Comparison of ENCODE assay signal across 15 mouse cellular contexts in the genomic region with DNA sequence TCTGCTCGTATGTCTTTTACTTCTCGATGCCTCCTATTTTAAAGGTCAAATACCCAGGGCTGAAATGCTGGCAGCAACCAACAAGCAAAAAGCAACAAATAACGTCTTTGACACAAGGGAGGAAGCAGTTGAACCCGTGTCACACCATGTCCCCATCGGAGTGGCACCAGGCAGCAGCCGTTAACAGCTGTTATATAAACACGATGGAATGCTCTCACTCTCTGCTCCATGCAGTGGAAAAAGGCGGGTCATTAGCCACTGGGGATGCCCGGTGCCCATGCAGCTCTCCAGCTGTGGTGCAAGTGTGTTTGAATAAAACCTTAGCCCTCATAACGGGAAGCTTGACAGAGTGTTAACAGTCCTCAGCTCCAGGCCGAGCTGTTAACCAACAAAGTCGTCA.
DNase-seq lines count a peak whose midpoint lies in the region; ATAC-seq and TF ChIP-seq lines count a peak whose summit lies in the region.
"Had no signal": no experiment of that assay in that cellular context is flagged by ENCODE, and none has a peak within 500 bp of the region (broad histone marks: within the 10 kb centered on the region; RNA-seq: fewer than 3 reads in every experiment).

No protein-coding gene starts in this region.

- H3K36me3 ChIP-seq in hindbrain, postnatal 0 days (ENCODE audit: insufficient read depth, low read length), result no peaks in the 10 kb centered on the region
- H3K36me3 ChIP-seq in hindbrain, embryonic 10.5 days, result no peaks in the 10 kb centered on the region
- no peaks in the 10 kb centered on the region for H3K36me3 ChIP-seq in limb, embryonic 14.5 days (ENCODE audit: control insufficient read depth, insufficient read depth, low read length)
- no peaks in the 10 kb centered on the region for H3K36me3 ChIP-seq in forebrain, embryonic 15.5 days
- H3K36me3 ChIP-seq in hindbrain, embryonic 14.5 days (replicated peaks; ENCODE audit: control insufficient read depth, insufficient read depth), result no peaks in the 10 kb centered on the region
- H3K36me3 ChIP-seq: midbrain, embryonic 12.5 days had no signal

- no peaks in the 10 kb centered on the region for H3K9me3 ChIP-seq in hindbrain, postnatal 0 days (ENCODE audit: low read length)
- H3K9me3 ChIP-seq in hindbrain, embryonic 10.5 days, result no peaks in the 10 kb centered on the region
- H3K9me3 ChIP-seq in limb, embryonic 14.5 days (ENCODE audit: control insufficient read depth, low read length), result no peaks in the 10 kb centered on the region
- H3K9me3 ChIP-seq in forebrain, embryonic 15.5 days, result no peaks in the 10 kb centered on the region
- no peaks in the 10 kb centered on the region for H3K9me3 ChIP-seq in hindbrain, embryonic 14.5 days (ENCODE audit: control insufficient read depth, low read length)
- H3K9me3 ChIP-seq: midbrain, embryonic 12.5 days had no signal

- peaks cover 5% of the 10 kb centered on the region; the same call in 1 of the 2 replicates for H3K27me3 ChIP-seq in hindbrain, postnatal 0 days (ENCODE audit: insufficient read depth, low read length)
- H3K27me3 ChIP-seq in hindbrain, embryonic 10.5 days (ENCODE audit: insufficient read depth, poor library complexity, severe bottlenecking), result no peaks in the 10 kb centered on the region
- no peaks in the 10 kb centered on the region; the same call in 1 of the 2 replicates for H3K27me3 ChIP-seq in limb, embryonic 14.5 days (ENCODE audit: control insufficient read depth, insufficient read depth, low read length)
- no peaks in the 10 kb centered on the region for H3K27me3 ChIP-seq in forebrain, embryonic 15.5 days
- H3K27me3 ChIP-seq in hindbrain, embryonic 14.5 days (ENCODE audit: control insufficient read depth, insufficient read depth, low read length), result no peaks in the 10 kb centered on the region
- H3K27me3 ChIP-seq: midbrain, embryonic 12.5 days had no signal

- H3K4me3 ChIP-seq in hindbrain, postnatal 0 days (ENCODE audit: low read length), result no peak overlapping the region
- H3K4me3 ChIP-seq in hindbrain, embryonic 10.5 days, result no peak overlapping the region
- H3K4me3 ChIP-seq in limb, embryonic 14.5 days (replicated peaks; ENCODE audit: low read length), result no peak overlapping the region
- no peak overlapping the region for H3K4me3 ChIP-seq in forebrain, embryonic 15.5 days
- H3K4me3 ChIP-seq in hindbrain, embryonic 14.5 days (replicated peaks; ENCODE audit: low read length), result no peak overlapping the region
- H3K4me3 ChIP-seq: heart, adult 2 months; midbrain, embryonic 12.5 days had no signal

- peak; percentile 3 for DNase-seq in hindbrain, postnatal 0 days (ENCODE audit: low spot score)
- DNase-seq in hindbrain, embryonic 10.5 days (ENCODE audit: low spot score), result no peak
- DNase-seq in kidney, adult 9 months, result peak; percentile 45
- DNase-seq in limb, embryonic 14.5 days (ENCODE audit: low spot score), result peak; percentile 73
- DNase-seq in lung, postnatal 36 days, result peak; percentile 21
- DNase-seq in cerebellum, adult 18-20 months, result no peak
- no peak for DNase-seq in hindbrain, embryonic 14.5 days (ENCODE audit: low spot score)
- DNase-seq: adrenal gland, postnatal 10 days; heart, adult 2 months; heart, postnatal 10 days; thymus, postnatal 25 days had no signal

- 46% methylated on average over 12 of the region's 12 CpGs for WGBS in hindbrain, postnatal 0 days
- WGBS in hindbrain, embryonic 10.5 days, result 61% methylated on average over 12 of the region's 12 CpGs
- WGBS in limb, embryonic 14.5 days, result 16% methylated on average over 12 of the region's 12 CpGs
- WGBS in forebrain, embryonic 15.5 days, result 38% methylated on average over 12 of the region's 12 CpGs
- WGBS in hindbrain, embryonic 14.5 days, result 55% methylated on average over 12 of the region's 12 CpGs

- H3K4me2 ChIP-seq in hindbrain, postnatal 0 days (ENCODE audit: low read depth, low read length), result no peak overlapping the region
- no peak overlapping the region; the same call in 1 of the 2 replicates for H3K4me2 ChIP-seq in limb, embryonic 14.5 days (replicated peaks; ENCODE audit: low read depth, low read length, severe bottlenecking)
- no peak overlapping the region for H3K4me2 ChIP-seq in forebrain, embryonic 15.5 days (replicated peaks)
- no peak overlapping the region for H3K4me2 ChIP-seq in hindbrain, embryonic 14.5 days (replicated peaks)
- H3K4me2 ChIP-seq: midbrain, embryonic 12.5 days had no signal

- no peak for ATAC-seq in hindbrain, postnatal 0 days
- peak; percentile 91 for ATAC-seq in limb, embryonic 14.5 days (ENCODE audit: low FRiP score, low read depth)
- ATAC-seq in forebrain, embryonic 15.5 days (replicated peaks), result no peak
- ATAC-seq in hindbrain, embryonic 14.5 days (ENCODE audit: low FRiP score), result no peak
- ATAC-seq: inflammation-experienced regulatory T-cells, adult 6 months had no signal

- no peak for TF ChIP-seq CTCF in hindbrain, postnatal 0 days (IDR thresholded peaks at IDR 0.05; ENCODE audit: low read depth)

- H3K27ac ChIP-seq in hindbrain, postnatal 0 days, result no peak overlapping the region
- no peak overlapping the region for H3K27ac ChIP-seq in hindbrain, embryonic 10.5 days
- H3K27ac ChIP-seq in limb, embryonic 14.5 days (replicated peaks; ENCODE audit: low read depth, low read length), result no peak overlapping the region
- no peak overlapping the region for H3K27ac ChIP-seq in forebrain, embryonic 15.5 days (replicated peaks)
- no peak overlapping the region for H3K27ac ChIP-seq in hindbrain, embryonic 14.5 days
- H3K27ac ChIP-seq: heart, adult 2 months; liver, embryonic 14.5 days; midbrain, embryonic 12.5 days had no signal

- no peak overlapping the region for H3K9ac ChIP-seq in hindbrain, postnatal 0 days (replicated peaks; ENCODE audit: low read length)
- H3K9ac ChIP-seq in limb, embryonic 14.5 days (ENCODE audit: low read depth, low read length, severe bottlenecking), result no peak overlapping the region
- no peak overlapping the region for H3K9ac ChIP-seq in forebrain, embryonic 15.5 days (replicated peaks)
- no peak overlapping the region for H3K9ac ChIP-seq in hindbrain, embryonic 14.5 days
- H3K9ac ChIP-seq: liver, embryonic 14.5 days; midbrain, embryonic 12.5 days had no signal

- TF ChIP-seq POLR2A in limb, embryonic 14.5 days (IDR thresholded peaks at IDR 0.05; ENCODE audit: borderline replicate concordance, extremely low read depth, insufficient read depth, insufficient read length), result no peak

- no peaks in the 10 kb centered on the region for H3K4me1 ChIP-seq in hindbrain, postnatal 0 days (ENCODE audit: insufficient read depth, low read length)
- no peaks in the 10 kb centered on the region for H3K4me1 ChIP-seq in hindbrain, embryonic 10.5 days (replicated peaks)
- peaks cover 20% of the 10 kb centered on the region for H3K4me1 ChIP-seq in limb, embryonic 14.5 days (ENCODE audit: control insufficient read depth, insufficient read depth, low read length)
- no peaks in the 10 kb centered on the region for H3K4me1 ChIP-seq in forebrain, embryonic 15.5 days
- H3K4me1 ChIP-seq in hindbrain, embryonic 14.5 days (replicated peaks; ENCODE audit: control insufficient read depth, insufficient read depth, low read length), result no peaks in the 10 kb centered on the region
- H3K4me1 ChIP-seq: midbrain, embryonic 12.5 days had no signal

Comparison
In these comparisons a context has a peak if more than half of its experiments do, and no peak if none do; other contexts are left out.
1. DNase-seq: peak in hindbrain, postnatal 0 days (single experiment), kidney, adult 9 months (single experiment), limb, embryonic 14.5 days (single experiment) and lung, postnatal 36 days (single experiment); none in hindbrain, embryonic 10.5 days (single experiment), cerebellum, adult 18-20 months (0 of 2) and hindbrain, embryonic 14.5 days (single experiment).